Mouse (Mus musculus) left cerebral cortex, adult 9 months (tissue): Measurements from ENCODE around the gene Fam155a.

Experiments used
- DNase-seq, 2 experiments: peaks; one replicate each; pipeline ENCODE4 v3.0.0; 2022; ENCODE audit warnings: low spot score in 2 of 2

Fam155a gene

GRCm38 (mm10) chr8:9288015-9288729 lies 482.8 kb downstream of the Fam155a start:
- no peak for DNase-seq

- DNase-seq = no peak
Measured at GRCm38 (mm10) chr8:9274117-9274516, 496.8 kb downstream of the Fam155a start.

- DNase-seq = no peak
Measured at GRCm38 (mm10) chr8:9264378-9264777, 506.6 kb downstream of the Fam155a start.

GRCm38 (mm10) chr8:9261527-9261926 lies 509.4 kb downstream of the Fam155a start:
- no peak for DNase-seq

GRCm38 (mm10) chr8:9255316-9255715 lies 515.6 kb downstream of the Fam155a start:
- no peak for DNase-seq

GRCm38 (mm10) chr8:9252991-9253390 lies 518.0 kb downstream of the Fam155a start:
- no peak for DNase-seq

GRCm38 (mm10) chr8:9248109-9248821 lies 522.7 kb downstream of the Fam155a start:
- peak in 1 of 2 experiments; percentile 55 for DNase-seq

- DNase-seq = no peak
Measured at GRCm38 (mm10) chr8:9245994-9246393, 525.0 kb downstream of the Fam155a start.

- DNase-seq = no peak
Measured at GRCm38 (mm10) chr8:9240996-9241395, 530.0 kb downstream of the Fam155a start.

- no peak for DNase-seq
Measured at GRCm38 (mm10) chr8:9239741-9240140, 531.2 kb downstream of the Fam155a start.

GRCm38 (mm10) chr8:9238974-9239373 lies 532.0 kb downstream of the Fam155a start:
- DNase-seq = no peak

GRCm38 (mm10) chr8:9233326-9233919 lies 537.5 kb downstream of the Fam155a start:
- peak; percentile 58 to 95 for DNase-seq

GRCm38 (mm10) chr8:9227779-9228464 lies 543.0 kb downstream of the Fam155a start:
- DNase-seq = peak; percentile 49 to 69

- DNase-seq = peak; percentile 58 to 79
Measured at GRCm38 (mm10) chr8:9226767-9227166, 544.2 kb downstream of the Fam155a start.

GRCm38 (mm10) chr8:9211751-9212150 lies 559.2 kb downstream of the Fam155a start:
- no peak for DNase-seq

GRCm38 (mm10) chr8:9207505-9208051 lies 563.4 kb downstream of the Fam155a start:
- DNase-seq = no peak

GRCm38 (mm10) chr8:9204345-9205067 lies 566.5 kb downstream of the Fam155a start:
- DNase-seq = no peak

GRCm38 (mm10) chr8:9200099-9200498 lies 570.9 kb downstream of the Fam155a start:
- DNase-seq = no peak

GRCm38 (mm10) chr8:9191682-9192081 lies 579.3 kb downstream of the Fam155a start:
- no peak for DNase-seq

- peak in 1 of 2 experiments; percentile 26 for DNase-seq
Measured at GRCm38 (mm10) chr8:9188616-9189015, 582.3 kb downstream of the Fam155a start.

- DNase-seq = no peak
Measured at GRCm38 (mm10) chr8:9185200-9185599, 585.8 kb downstream of the Fam155a start.
